Mouse (Mus musculus) cortical plate, adult 2 months (tissue): ENCODE results near the gene S1pr2.

Experiments
- CTCF ChIP-seq: fragments of 200-500 bp; IDR thresholded peaks from 2 replicates; pipeline ENCODE4 v1.5.1; 2011; ENCODE audit warnings: mild to moderate bottlenecking, control low read depth, low read length; ENCODE audit not compliant: insufficient read depth; ENCODE audit errors: extremely low read depth
- POLR2A ChIP-seq: fragments of 200-500 bp; IDR thresholded peaks from 2 replicates; pipeline ENCODE4 v1.6.1; 2011; ENCODE audit warnings: mild to moderate bottlenecking, low read length, control low read depth; ENCODE audit not compliant: insufficient read depth; ENCODE audit errors: extremely low read depth

- TF ChIP-seq POLR2A, result no peak
- TF ChIP-seq CTCF, result no peak
Observed at GRCm38 (mm10) chr9:20990861-20991260, 14.3 kb upstream of the S1pr2 start.
